Mouse (Mus musculus) layer of hippocampus, postnatal 14 days (tissue): ENCODE measurements around the gene Ube4a. TPM values are rescaled to one million over a fixed set of nuclear protein-coding genes. Genes with fewer than 3 reads are reported as not detected.

ENCODE experiments used
- DNase-seq, 2 experiments: peaks; one replicate each; pipeline ENCODE4 v3.0.0; 2021 to 2022; ENCODE audit warnings: low spot score in 2 of 2, mixed read lengths in 1 of 2
- long read RNA-seq, 2 experiments: library from polyadenylated mRNA; stranded (forward); transcript quantifications; one replicate each; pipeline ENCODE4 v2.0.0; 2021
- total RNA-seq, 2 experiments: library from RNA; stranded (reverse); gene quantifications; 2 replicates each; pipeline ENCODE4 v1.2.3; 2021

Ube4a gene
- total RNA-seq, result 10 to 100 TPM; 90.6 to 91.6 TPM
- long read RNA-seq, experiment 1, partial matches to known transcripts, result 3 of 9 reads
- long read RNA-seq, experiment 1, other reads (novel, unspliced or antisense), result 6 of 9 reads
- long read RNA-seq, experiment 2, partial matches to known transcripts, result 2 of 5 reads
- long read RNA-seq, experiment 2, other reads (novel, unspliced or antisense), result 3 of 5 reads

GRCm38 (mm10) chr9:44965126-44965832 is at the start of gene Ube4a:
Gene Ube4a (minus strand): TSS chr9:44965600.
- DNase-seq, result peak; percentile 99

- DNase-seq, result no peak
Measured at GRCm38 (mm10) chr9:45014879-45015278, 49.5 kb upstream of the Ube4a start.

- DNase-seq, result no peak
Measured at GRCm38 (mm10) chr9:45011291-45011690, 45.9 kb upstream of the Ube4a start.

- no peak for DNase-seq
Measured at GRCm38 (mm10) chr9:45010461-45010860, 45.1 kb upstream of the Ube4a start.

GRCm38 (mm10) chr9:45009180-45010078 is 44.0 kb upstream of the Ube4a start, which contains the start of gene Cd3e:
Gene Cd3e (minus strand): TSS chr9:45009627.
- no peak for DNase-seq

- DNase-seq, result no peak
Measured at GRCm38 (mm10) chr9:45008342-45008741, 42.9 kb upstream of the Ube4a start.

GRCm38 (mm10) chr9:45007404-45007803 is 42.0 kb upstream of the Ube4a start:
- no peak for DNase-seq

- no peak for DNase-seq
Measured at GRCm38 (mm10) chr9:45000249-45000648, 34.8 kb upstream of the Ube4a start.

- no peak for DNase-seq
Measured at GRCm38 (mm10) chr9:44999776-45000175, 34.4 kb upstream of the Ube4a start.

- no peak for DNase-seq
Measured at GRCm38 (mm10) chr9:44999171-44999570, 33.8 kb upstream of the Ube4a start.

- DNase-seq, result no peak
Measured at GRCm38 (mm10) chr9:44998138-44998537, 32.7 kb upstream of the Ube4a start.

- no peak for DNase-seq
Measured at GRCm38 (mm10) chr9:44996590-44996989, 31.2 kb upstream of the Ube4a start.

GRCm38 (mm10) chr9:44994962-44995361 is 29.6 kb upstream of the Ube4a start:
- no peak for DNase-seq

- no peak for DNase-seq
Measured at GRCm38 (mm10) chr9:44993268-44993667, 27.9 kb upstream of the Ube4a start.

- no peak for DNase-seq
Measured at GRCm38 (mm10) chr9:44992271-44992670, 26.9 kb upstream of the Ube4a start.

- no peak for DNase-seq
Measured at GRCm38 (mm10) chr9:44991821-44992220, 26.4 kb upstream of the Ube4a start.

- no peak for DNase-seq
Measured at GRCm38 (mm10) chr9:44986976-44987375, 21.6 kb upstream of the Ube4a start.

GRCm38 (mm10) chr9:44986242-44986781 is 20.9 kb upstream of the Ube4a start:
- no peak for DNase-seq

- DNase-seq, result no peak
Measured at GRCm38 (mm10) chr9:44985721-44986161, 20.3 kb upstream of the Ube4a start.

GRCm38 (mm10) chr9:44983001-44983400 is 17.6 kb upstream of the Ube4a start:
- no peak for DNase-seq

- DNase-seq, result no peak
Measured at GRCm38 (mm10) chr9:44982531-44982930, 17.1 kb upstream of the Ube4a start.
